Mouse (Mus musculus) layer of hippocampus, adult 2 months (tissue): ENCODE data around the gene Lmo1. TPM values are rescaled to one million over a fixed set of nuclear protein-coding genes. Genes with fewer than 3 reads are reported as not detected.
A peak's percentile ranks its signal among the peaks of the same experiment; 100 is the strongest.
"Not testable (repeated sequence)": the region's sequence is repeated elsewhere in the genome, so short reads cannot be mapped to it uniquely, and the experiment has no call there.

Experiments used
- DNase-seq, 2 experiments: peaks; one replicate each; pipeline ENCODE4 v3.0.0; 2022; ENCODE audit warnings: low spot score in 2 of 2
- H3K27ac ChIP-seq: fragments of 200-600 bp; 2 replicates; pipeline ENCODE4 v1.8.1; 2022
- H3K4me3 ChIP-seq: fragments of 200-600 bp; 2 replicates; pipeline ENCODE4 v1.8.1; 2022; ENCODE audit warnings: mild to moderate bottlenecking
- CTCF ChIP-seq: fragments of 200-600 bp; conservative IDR thresholded peaks from 2 replicates; pipeline ENCODE4 v1.8.1; 2022; ENCODE audit warnings: antibody characterized with exemption, mild to moderate bottlenecking, moderate library complexity
- total RNA-seq, 2 experiments: library from RNA; stranded (reverse); gene quantifications; 2 replicates each; pipeline ENCODE4 v1.2.3; 2021

The Lmo1 gene
- total RNA-seq, 2 experiments from 2014 or later: 62.5 to 67.0 TPM

DNA sequence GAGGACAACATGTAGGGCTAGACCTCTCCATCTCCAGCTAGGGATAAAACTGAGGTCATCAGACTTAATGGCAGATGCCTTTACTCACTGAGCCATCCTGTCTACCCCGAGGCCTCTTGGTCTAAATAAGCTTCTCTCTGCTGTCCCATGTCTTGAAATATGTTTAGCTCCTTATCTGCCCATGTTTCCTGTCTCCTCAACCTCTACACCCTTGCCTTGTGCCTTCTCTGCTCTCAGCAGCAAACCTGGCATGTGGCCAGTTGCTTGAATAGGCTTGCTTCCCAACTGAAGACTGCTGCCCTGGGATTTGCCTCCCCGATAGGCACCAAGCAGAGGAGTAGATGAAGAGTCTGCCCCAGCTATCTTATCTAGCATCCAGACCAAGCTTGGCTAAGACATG lies 43.4 kb downstream of the Lmo1 start:
- DNase-seq: no peak
- no peak for TF ChIP-seq CTCF
- Histone ChIP-seq H3K4me3 (no peak overlapping the region), H3K27ac (no peak overlapping the region)

DNA sequence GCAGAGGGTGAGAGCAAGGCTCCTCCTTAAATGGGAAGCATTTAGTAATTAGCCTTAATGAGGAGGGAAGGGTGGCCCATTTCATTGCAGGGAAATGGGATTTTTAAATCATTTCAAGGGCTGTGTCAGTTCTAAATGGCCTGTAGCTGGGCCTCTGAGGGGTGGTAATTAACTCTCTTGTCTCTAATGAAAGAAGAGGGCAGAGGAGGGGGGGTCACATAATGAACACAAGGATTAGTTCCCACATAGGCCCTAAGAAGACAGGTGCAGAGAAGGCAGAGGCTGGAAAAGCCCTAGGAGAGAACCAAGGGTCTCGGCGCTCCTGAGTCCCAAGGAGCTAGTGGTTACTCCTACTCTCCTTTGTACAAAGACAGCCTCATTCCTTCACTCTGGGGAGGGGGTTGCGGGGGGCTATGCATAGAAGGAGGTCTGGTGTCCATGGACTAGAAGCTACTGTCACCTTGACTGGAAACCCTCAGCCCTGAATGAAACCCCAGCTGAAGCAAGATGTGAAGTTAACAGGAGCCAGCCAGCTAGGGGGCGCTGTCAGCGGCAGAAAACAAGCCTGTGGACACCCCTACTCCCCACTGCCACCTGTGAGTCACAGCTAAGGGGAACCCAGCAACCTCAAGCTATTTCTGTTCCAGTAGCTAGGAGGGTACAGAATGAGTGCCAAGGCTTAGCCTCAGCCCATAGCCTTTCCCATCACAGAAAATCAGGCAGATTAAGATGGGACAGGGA lies 44.9 kb downstream of the Lmo1 start:
- no peak overlapping the region for H3K27ac ChIP-seq
- TF ChIP-seq CTCF: peak; percentile 62
- DNase-seq: no peak
- H3K4me3 ChIP-seq: no peak overlapping the region

DNA sequence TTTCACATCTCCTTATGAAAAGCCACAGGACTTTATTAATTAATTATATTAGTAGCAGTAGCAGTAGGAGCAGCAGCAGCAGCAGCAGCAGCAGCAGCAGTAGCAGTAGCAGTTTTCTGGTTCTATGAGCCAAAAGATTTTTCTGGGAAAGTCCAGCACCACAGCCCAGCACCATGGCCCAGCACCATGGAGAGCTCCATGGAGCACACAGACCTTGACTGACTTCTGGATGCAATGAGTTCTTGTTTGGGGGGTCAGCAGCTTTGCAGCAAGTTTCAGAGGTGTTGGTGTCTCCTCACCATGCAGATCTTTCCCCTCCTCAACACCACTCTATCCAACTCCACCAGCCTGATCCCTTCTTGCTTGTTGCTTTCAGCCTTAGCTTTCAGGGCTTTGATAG lies 45.6 kb downstream of the Lmo1 start:
- DNase-seq: no peak
- Histone ChIP-seq H3K4me3 (no peak overlapping the region), H3K27ac (no peak overlapping the region)
- TF ChIP-seq CTCF: no peak

DNA sequence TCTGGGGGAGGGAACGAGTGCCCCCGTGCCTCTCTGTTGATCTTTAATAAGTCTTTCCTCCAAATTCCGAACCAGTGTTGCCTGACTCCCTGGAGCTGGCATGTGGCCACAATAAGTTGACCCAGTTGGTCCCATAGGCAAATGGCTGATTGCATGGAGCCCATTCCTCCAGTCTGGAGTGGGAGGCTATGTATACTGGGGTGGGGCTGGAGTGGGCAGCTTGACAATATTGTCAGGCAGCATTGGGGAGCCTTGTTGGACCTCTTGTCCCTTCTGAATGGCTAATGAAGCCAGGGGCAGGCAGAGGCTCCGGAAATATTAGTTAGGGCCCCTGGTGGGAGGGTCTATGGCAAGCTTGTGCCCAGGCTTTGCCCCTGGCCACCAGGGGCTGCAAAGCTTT lies 59.1 kb downstream of the Lmo1 start:
- TF ChIP-seq CTCF: no peak
- Histone ChIP-seq H3K4me3 (no peak overlapping the region), H3K27ac (no peak overlapping the region)
- no peak for DNase-seq

DNA sequence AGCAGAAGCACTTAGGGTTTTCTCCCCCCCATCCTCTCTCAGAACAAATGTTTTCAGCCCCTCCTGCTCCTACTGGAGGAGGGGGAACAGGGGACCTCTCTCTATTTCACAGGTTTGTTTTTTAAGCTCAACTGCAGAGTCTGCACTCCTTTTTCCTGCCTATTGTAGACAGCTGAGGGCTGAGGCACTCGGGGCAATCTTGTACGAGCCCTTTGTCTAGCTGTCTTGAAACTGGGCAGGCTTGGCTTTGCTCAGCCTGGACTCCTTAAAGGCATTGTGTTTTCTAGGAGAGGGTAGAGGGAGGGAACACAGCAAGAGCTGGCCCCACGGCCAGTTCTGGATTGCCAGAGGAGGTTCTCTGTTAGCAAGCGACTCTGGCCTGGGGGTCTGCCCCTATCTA lies 59.5 kb downstream of the Lmo1 start:
- H3K4me3 ChIP-seq, DNase-seq, H3K27ac ChIP-seq: not testable (repeated sequence)

DNA sequence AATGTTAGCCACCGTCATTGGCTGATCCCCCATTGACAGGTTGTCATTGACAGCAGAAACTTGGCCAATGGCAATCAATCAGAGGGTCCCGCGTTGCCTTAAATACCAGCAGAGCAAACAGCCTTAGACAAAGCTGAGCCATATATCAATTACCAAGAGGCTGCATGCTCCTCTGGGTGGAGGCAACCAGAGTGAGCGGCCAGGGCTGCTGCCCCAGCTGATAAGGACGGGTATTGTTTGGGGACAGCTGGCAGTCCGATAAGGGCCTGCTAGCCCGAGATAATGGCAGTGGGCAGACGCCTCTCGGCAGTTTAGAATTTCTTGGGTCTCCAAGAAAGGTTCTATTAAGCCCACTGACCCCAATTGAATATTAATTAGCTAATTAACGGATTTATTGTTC lies 60.1 kb downstream of the Lmo1 start:
- DNase-seq: no peak
- TF ChIP-seq CTCF: no peak
- Histone ChIP-seq H3K27ac (no peak overlapping the region), H3K4me3 (no peak overlapping the region)

DNA sequence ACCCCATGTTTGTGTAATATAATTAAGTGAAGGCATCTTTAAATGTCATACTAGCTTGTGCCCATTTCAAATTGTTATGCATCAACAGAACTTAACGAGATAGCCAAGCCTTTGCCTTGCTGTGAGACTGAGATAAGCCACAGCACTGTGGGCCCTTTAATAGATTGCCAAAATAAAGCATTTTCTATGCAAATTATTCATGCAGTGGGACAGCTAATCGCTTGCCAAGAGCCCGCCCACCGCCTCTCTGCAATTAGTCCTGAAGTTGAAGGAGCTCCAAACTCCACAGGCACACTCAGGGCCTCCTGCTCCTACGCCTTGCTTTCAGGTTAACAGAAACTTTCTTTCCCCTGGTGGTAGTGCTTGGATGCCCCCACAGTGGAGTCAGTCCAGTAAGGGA lies 64.0 kb downstream of the Lmo1 start:
- 0 out of 2 replicates have a peak overlapping the region, but pooled peaks have one; percentile 36 for H3K27ac ChIP-seq
- peak; percentile 64 to 73 for DNase-seq
- TF ChIP-seq CTCF: no peak; the same call in 1 of the 2 replicates
- no peak overlapping the region for H3K4me3 ChIP-seq

DNA sequence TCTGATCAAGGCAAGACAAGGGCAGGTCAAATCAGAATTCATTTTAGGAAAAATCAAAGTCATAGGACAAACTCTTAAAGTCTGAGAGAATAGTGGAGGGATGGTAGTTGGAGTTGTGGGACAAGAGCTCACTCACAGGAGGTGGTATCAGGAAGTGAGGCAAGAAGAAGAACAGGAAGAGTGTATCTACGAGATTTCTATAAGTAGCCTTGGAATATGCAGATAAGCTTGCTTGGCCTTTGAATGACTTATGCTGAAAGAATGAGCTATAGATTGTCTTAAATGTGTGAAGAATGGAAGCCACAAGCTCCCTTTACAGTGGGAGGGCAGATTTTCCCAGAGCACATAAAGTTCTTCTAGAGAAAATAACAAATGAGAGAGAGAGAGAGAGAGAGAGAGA lies 70.1 kb downstream of the Lmo1 start:
- DNase-seq: no peak
- no peak for TF ChIP-seq CTCF
- Histone ChIP-seq H3K27ac (no peak overlapping the region), H3K4me3 (no peak overlapping the region)

DNA sequence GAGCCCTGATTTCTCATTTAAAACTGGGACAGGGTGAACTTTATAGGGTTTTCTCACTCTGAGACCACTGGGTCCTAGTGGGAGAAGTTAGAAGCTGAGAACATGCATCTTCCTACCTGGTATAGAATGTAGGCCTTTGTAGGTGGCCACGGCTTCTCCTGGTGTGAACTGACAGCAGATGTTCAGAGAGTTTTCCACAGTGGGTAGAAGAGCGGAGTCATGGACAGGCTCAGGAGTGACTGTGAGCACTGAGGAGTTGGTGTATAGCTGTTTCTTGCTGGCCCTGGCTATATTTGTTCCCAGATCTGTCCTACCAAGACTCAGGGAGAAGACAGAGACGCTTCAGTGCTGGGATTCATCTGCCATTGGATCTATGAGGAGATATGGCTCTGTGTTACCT lies 73.8 kb downstream of the Lmo1 start:
- no peak overlapping the region for H3K4me3 ChIP-seq
- no peak overlapping the region for H3K27ac ChIP-seq
- TF ChIP-seq CTCF: no peak
- no peak for DNase-seq

DNA sequence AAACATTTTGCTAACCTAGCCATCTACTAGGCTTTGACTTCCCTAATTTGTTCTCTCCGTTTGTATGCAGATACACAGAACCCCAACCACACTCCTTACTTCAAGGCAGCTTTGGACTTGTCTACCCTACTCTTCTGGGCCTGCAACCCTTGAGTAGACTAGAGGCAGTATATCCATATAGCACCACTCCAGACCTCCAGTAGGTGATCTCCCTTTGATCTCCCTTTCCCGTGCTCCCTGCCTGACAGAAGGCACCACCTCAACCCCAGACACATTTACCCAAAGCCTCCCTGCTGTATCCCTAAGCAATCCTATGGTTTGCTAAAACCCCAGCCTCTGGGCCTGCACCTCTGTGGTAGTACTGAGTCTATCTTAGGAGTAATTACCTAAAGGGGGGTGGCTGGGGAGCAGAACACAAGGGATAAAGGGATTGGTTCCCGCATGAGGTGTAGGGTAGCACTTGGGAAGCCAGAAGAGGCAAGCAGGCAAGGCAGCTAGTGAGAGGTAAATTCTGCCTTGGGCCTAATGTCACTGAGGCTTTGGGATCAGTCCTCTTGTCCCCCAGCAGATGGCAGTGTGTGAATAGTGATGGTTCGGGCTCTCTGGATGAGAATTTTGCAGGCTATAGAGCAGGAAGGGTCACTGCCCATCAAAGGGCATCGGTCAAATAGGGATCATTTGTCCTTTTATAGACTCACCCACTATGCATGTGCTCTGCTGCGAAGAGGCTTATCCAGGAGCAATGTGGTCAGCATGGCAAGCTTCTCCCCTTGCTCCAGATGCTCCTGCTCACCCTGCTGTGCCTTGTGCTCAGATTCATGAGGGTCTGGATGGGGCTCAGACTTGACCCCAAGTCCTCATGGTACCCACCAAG lies 76.6 kb downstream of the Lmo1 start:
- TF ChIP-seq CTCF: peak; percentile 88
- DNase-seq: peak in 1 of 2 experiments; percentile 63
- H3K27ac ChIP-seq: no peak overlapping the region
- H3K4me3 ChIP-seq: no peak overlapping the region

DNA sequence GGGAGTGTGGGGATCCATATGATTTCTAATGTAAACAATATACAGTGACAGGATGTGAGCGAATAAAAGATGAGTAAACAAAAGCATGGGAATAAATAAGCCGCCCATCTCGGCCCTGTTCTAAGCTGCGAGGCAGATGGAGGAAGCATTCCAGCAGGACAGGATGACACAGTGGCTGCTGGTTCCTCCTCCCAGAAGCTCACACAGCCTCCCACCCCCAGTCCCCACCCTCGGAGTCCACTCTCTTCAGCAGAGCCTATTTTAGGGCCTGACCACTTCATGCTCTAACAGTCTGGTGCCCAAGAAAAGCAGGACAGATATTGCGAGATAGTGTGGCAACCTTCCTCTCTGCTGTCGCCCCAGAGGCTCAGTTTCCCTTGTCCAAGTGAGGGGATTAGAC lies 77.8 kb downstream of the Lmo1 start:
- no peak for TF ChIP-seq CTCF
- Histone ChIP-seq H3K4me3 (no peak overlapping the region), H3K27ac (no peak overlapping the region)
- DNase-seq: no peak

DNA sequence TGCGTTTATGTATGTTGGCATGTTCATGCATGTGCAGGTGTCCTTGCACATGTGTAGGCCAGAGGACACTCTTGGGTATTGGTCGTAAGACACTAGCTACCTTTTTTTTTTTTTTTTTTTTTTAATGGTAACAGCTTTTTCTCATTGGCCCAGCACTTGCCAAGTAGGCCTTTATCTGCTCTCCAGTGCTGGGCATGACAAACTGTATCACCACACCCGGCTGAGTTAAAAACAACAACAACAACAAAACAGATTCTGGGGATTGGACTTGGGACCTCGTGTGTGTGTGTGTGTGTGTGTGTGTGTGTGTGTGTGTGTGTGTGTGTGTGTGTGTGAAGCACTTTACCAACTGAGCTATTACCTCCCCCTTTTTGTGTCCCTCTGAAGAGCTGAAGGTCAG lies 78.4 kb downstream of the Lmo1 start:
- Histone ChIP-seq H3K4me3 (no peak overlapping the region), H3K27ac (no peak overlapping the region)
- TF ChIP-seq CTCF: no peak
- no peak for DNase-seq

DNA sequence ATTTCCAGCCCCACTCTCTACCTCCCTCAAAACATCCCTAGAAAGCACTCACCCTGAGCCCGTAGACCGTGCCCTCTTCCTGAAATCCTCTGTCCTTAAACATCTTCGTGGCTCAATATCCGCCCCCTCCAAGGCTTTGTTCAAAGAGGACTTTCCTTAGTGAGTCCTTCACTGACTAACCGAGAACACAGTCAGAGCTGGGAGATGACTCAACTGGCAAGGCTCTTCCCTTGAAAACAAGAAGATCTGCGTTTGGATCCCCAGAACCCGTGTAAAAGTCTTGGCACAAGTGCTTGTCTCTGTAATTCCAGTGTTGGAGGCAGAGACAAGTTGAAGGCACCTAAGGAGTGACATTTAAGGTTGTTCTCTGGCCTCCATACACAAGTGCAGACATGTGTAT lies 80.7 kb downstream of the Lmo1 start:
- TF ChIP-seq CTCF: no peak
- Histone ChIP-seq H3K27ac (no peak overlapping the region), H3K4me3 (no peak overlapping the region)
- DNase-seq: no peak

DNA sequence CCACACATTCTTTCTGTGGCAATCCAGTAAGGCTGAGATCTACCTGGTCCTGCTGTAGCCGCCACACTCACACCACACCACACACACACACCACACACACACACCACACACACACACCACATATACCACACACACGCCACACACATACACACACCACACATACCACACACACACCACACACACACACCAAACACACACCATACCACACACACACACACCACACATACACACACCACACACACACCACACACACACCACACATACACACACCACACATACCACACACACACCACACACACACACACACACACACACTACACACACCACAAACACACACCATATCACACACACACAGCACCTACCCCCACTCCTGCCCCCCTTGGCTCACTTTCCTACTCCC lies 83.7 kb downstream of the Lmo1 start:
- H3K27ac ChIP-seq, DNase-seq, H3K4me3 ChIP-seq: not testable (repeated sequence)

Other genes starting within 250 kb of the Lmo1 start
- under 1 TPM; 0.27 to 0.28 TPM for gene Nlrp10, start 245.0 kb downstream of the Lmo1 start, total RNA-seq
- 100 to 1,000 TPM in 1 of 2 experiments, 10 to 100 TPM in 1; 95.6 to 101 TPM for gene Eif3f, start 240.8 kb downstream of the Lmo1 start, total RNA-seq
- 100 to 1,000 TPM; 179 to 198 TPM for gene Tub, start 224.9 kb downstream of the Lmo1 start, total RNA-seq
- 10 to 100 TPM; 69.6 to 72.0 TPM for gene Ric3, start 91.9 kb downstream of the Lmo1 start, total RNA-seq